Mouse (Mus musculus) liver, adult 2 months (tissue): ENCODE measurements around the gene Tmem123.

Source experiments
- CTCF ChIP-seq: fragments of 200-500 bp; IDR thresholded peaks from 2 replicates; pipeline ENCODE4 v1.5.1; 2011; ENCODE audit warnings: low read depth, low read length, control low read depth
- POLR2A ChIP-seq: fragments of 200-500 bp; IDR thresholded peaks from 2 replicates; pipeline ENCODE4 v1.6.1; 2011; ENCODE audit warnings: low read length, control low read depth; ENCODE audit not compliant: insufficient read depth; ENCODE audit errors: extremely low read depth

DNA sequence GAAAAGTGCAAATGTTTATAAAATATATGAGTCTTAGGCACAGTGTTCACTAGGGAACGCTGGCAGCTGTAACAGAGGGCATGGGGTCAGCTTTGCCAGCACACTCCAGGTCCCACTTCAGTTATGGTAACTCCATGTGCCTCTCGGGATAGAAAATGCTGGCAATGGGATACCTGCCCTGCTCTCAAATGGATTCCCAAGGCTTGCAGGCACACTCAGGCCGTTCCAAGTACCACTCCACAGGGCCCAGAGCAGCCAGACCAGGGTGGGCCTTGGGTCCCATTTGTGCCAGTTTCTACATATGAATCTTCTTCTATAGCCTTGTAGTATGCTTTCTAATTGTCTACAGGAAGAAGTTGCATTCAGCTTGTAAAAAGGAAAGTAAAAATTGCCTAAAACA, 21.6 kb downstream of the Tmem123 start:
- TF ChIP-seq CTCF, result no peak
- no peak for TF ChIP-seq POLR2A
